Mouse (Mus musculus) olfactory bulb, adult 2 months (tissue): Measurements from ENCODE around the gene Trim65. TPM values are rescaled to one million over a fixed set of nuclear protein-coding genes. Genes with fewer than 3 reads are reported as not detected.
A peak's percentile ranks its signal among the peaks of the same experiment; 100 is the strongest.

Source experiments
- H3K27ac ChIP-seq: fragments of 200-500 bp; 2 replicates; pipeline ENCODE4 v1.5.1; 2012; ENCODE audit warnings: low read depth, low read length; ENCODE audit not compliant: insufficient read depth
- H3K4me1 ChIP-seq: fragments of 200-500 bp; 2 replicates; pipeline ENCODE4 v1.6.1; 2012; ENCODE audit warnings: low read length; ENCODE audit not compliant: control insufficient read depth, insufficient read depth
- H3K4me3 ChIP-seq: fragments of 200-500 bp; 2 replicates; pipeline ENCODE4 v1.5.1; 2012; ENCODE audit warnings: mild to moderate bottlenecking, low read depth, low read length, moderate library complexity; ENCODE audit not compliant: insufficient read depth
- CTCF ChIP-seq: fragments of 200-500 bp; IDR thresholded peaks from 2 replicates; pipeline ENCODE4 v1.5.1; 2012; ENCODE audit warnings: low read depth, mild to moderate bottlenecking, low read length, moderate library complexity; ENCODE audit not compliant: insufficient read depth
- POLR2A ChIP-seq: fragments of 200-500 bp; IDR thresholded peaks from 2 replicates; pipeline ENCODE4 v1.6.1; 2012; ENCODE audit warnings: mild to moderate bottlenecking, low read depth, low read length, moderate library complexity; ENCODE audit not compliant: insufficient read depth
- WGBS: fragments of 180-500 bp; shearing (Covaris S2); methylation state at CpG from one replicate; pipeline ENCODE4 v1.1.7; 2018; 5-methylcytosine and 5-hydroxymethylcytosine counted together
- polyA plus RNA-seq: library from polyadenylated mRNA; stranded (reverse); fragments of >200 nt; gene quantifications from 2 replicates; pipeline ENCODE4 v1.2.4, GENCODE M21; 2012; ENCODE audit warnings: low replicate concordance; ENCODE audit not compliant: missing spikeins, insufficient read depth, insufficient read length

The Trim65 gene
- polyA plus RNA-seq, 1 experiment = not detected

DNA sequence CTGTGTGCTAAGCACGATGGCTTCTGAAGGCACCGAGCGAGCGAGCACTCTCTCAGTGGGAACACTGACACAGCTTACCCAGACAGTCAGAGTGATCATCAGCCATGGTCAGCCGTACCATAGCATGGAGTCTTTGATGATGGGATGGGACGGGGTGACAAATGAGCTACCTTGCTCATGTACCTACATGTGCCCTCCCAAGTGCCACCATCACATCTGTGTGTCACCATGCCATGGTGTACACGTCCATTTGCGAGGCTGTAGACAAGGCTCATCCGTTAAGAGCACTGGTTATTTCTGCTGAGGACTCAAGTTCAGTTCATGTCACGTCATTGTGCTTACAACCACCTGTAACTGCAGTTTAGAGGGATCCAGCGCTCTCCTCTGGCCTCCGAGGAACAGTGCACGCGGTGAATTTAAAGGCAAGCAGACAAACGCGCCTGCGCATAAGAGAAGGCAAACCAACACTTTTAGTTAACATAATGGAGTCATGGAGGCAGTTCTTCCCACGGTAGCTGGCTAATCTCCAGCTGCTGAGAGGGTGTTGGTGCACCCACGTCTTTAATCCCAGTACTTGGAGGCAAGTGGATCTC is 19.2 kb downstream of the Trim65 start:
- H3K4me1 ChIP-seq = peaks cover 26% of the 10 kb centered on the region
- WGBS = 88% methylated on average over 19 of the region's 19 CpGs

DNA sequence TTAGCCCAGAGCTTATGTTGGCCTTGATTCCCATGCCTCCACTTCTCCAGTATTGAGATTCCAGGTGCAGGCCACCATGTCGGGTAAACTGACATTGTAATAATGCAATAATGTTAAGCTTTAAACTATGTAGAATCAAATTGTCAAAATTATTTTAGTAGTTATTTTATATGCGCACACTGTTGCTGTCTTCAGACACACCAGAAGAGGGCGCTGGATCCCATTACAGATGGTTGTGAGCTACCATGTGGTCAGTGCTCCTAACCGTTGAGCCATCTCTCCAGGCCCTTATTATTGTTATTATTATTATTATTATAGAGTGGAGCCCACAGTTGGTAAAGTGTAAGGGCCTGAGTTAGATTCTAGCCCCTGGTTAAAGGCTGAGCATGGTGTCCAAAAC is 19.9 kb downstream of the Trim65 start:
- Histone ChIP-seq H3K27ac (no peak overlapping the region), H3K4me1 (peaks cover 30% of the 10 kb centered on the region), H3K4me3 (no peak overlapping the region)
- no peak for TF ChIP-seq CTCF
- TF ChIP-seq POLR2A = no peak
- 80% methylated on average over 4 of the region's 4 CpGs for WGBS

More for the DNA sequence above, 19.2 kb downstream of the Trim65 start:
- no peak for TF ChIP-seq CTCF
- Histone ChIP-seq H3K4me3 (no peak overlapping the region), H3K27ac (no peak overlapping the region)

DNA sequence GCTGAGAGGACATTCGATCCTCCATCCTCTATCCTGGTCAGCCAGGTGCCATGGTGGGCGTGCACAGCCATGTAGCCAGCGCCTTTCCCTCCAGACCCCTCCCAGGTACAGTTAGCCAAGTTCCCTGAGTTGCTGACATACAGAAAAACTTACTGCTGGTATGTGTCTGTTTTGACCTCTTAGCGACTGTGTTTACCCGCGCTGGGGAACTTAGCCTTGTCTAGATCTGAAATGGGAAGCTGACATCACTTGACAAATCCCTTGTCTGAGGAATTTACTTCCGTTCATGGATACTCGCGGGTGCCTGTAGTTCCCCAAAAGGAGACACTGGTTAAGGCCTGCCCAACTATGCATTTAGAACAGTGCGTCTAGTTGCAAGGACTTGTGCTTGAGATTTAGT is 20.4 kb downstream of the Trim65 start:
- peak overlapping the region; percentile 15; the same call in 1 of the 2 replicates for H3K4me3 ChIP-seq

DNA sequence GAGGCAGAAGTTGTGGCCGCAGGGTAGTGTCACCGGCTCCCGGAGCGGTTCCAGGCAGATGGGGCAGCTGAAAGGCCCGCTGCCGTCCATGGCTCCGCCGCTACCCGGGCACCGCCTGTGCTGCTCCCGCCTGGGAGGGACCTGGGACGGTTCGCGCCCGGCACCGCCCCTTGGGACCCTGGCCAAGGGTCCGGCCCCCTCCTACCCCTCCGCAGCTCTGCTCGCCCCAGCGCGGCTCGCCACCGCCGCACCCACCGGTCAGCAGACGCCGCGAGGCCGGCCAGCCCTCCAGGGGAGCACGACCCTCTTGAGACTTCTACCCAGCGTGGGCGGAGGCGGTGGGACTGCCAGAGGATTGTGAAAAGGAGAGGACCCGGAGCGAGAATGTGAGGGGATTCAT is 20.8 kb downstream of the Trim65 start:
- H3K27ac ChIP-seq = no peak overlapping the region
- TF ChIP-seq POLR2A (no peak), CTCF (no peak)
- H3K4me3 ChIP-seq = peak overlapping the region; percentile 43
- WGBS = 1% methylated on average over 34 of the region's 35 CpGs
- H3K4me1 ChIP-seq = peaks cover 31% of the 10 kb centered on the region

More for the DNA sequence above, 20.4 kb downstream of the Trim65 start:
- WGBS = 42% methylated on average over 10 of the region's 10 CpGs
- Histone ChIP-seq H3K27ac (no peak overlapping the region), H3K4me1 (peaks cover 31% of the 10 kb centered on the region)
- TF ChIP-seq CTCF (no peak), POLR2A (no peak)

DNA sequence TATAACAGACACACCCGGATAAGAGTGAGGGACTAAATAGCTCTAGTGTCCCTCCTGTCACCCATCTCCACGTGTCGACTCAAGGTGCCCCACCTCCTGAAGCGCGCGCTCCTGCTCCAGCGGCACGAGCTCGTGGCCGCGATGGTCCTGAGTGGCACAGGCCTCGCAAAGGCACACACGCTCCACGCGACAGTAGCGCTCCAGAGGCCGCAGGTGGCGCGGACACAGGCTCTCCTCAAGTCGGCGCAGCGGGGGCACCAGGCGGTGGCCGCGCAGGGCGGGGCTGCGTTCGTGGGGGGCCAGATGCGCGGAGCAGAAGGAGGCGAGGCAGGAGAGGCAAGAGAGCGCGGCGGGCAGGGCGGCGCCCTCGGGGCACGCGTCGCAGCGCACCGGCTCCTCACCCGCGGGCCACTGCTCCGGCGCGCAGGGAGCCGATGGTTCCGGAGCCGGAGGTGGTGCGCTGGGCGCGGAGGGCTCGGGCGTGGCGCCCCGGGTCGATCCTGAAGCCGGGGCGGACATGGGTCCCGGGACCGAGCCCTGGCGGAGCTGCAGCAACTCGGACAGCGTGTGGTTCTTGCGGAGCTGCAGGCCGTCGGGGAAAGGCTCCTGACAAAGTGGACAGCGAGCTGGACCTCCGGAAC is 21.4 kb downstream of the Trim65 start:
- Histone ChIP-seq H3K27ac (no peak overlapping the region), H3K4me3 (peak overlapping the region; percentile 43), H3K4me1 (peaks cover 31% of the 10 kb centered on the region)
- TF ChIP-seq POLR2A = no peak
- no peak for TF ChIP-seq CTCF
- WGBS = under 1% methylated on average over 70 of the region's 70 CpGs

DNA sequence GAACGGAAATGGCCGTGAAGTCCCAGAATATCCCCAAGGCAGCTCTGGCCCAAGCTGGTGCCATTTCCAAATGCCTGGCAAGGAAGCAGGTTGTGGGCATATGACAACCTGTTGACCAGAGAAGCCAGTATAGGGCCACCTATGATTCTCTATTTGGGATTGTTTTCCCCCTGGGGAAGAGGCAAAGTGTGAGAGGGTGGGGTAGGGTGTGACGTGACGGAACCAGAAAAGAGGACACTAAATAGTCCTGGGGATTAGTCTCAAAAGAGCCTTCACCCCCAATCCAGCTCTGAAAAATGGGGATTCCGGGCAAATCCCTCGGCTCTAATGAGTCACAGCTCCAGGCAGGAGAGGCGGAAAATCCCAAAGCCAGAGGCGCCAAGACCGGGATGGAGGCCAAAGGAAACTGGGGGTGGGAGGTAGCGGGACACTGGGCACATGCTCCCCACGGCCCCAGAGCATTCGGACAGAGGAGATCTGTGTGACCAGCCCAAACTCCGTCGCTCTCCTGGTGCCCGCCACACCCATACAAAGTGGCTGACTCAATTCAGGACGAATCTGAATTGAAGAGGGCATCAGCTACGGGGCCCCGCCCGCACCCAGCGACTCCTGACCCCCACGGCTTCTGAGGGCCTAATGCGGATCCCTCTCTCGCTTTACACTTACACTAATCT is 22.3 kb downstream of the Trim65 start:
- WGBS = 4% methylated on average over 23 of the region's 23 CpGs
- H3K27ac ChIP-seq = no peak overlapping the region
- H3K4me3 ChIP-seq = peak overlapping the region; percentile 19; the same call in 1 of the 2 replicates
- TF ChIP-seq POLR2A = no peak
- no peak for TF ChIP-seq CTCF
- H3K4me1 ChIP-seq = peaks cover 41% of the 10 kb centered on the region

DNA sequence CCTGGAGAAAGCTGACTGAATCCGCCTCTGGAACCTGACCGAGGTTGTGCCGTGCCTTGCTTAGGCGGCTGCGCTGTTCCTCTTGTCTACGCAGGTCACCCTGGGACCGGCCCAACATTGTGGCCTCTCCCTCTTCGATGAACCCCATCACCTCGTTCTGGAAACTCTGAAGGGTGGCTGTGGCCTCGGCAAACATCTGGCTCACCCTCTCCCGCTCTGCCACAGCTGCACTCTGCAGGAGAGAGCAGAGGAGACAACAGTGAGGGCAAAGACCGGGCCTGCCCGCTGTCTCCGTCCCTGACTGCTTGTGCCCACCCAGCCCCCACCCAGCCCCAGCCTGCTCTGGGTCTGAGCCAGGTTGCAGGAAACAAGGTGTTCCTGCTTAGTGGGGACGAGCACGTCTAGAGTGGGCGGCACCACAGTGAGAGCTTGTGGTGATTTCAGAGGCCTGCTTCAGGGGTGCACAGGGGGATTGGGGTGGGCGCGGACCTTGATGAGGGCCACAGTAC is 23.1 kb downstream of the Trim65 start:
- 42% methylated on average over 19 of the region's 19 CpGs for WGBS
- Histone ChIP-seq H3K4me3 (no peak overlapping the region), H3K27ac (no peak overlapping the region), H3K4me1 (peaks cover 44% of the 10 kb centered on the region)
- TF ChIP-seq POLR2A (no peak), CTCF (no peak)

DNA sequence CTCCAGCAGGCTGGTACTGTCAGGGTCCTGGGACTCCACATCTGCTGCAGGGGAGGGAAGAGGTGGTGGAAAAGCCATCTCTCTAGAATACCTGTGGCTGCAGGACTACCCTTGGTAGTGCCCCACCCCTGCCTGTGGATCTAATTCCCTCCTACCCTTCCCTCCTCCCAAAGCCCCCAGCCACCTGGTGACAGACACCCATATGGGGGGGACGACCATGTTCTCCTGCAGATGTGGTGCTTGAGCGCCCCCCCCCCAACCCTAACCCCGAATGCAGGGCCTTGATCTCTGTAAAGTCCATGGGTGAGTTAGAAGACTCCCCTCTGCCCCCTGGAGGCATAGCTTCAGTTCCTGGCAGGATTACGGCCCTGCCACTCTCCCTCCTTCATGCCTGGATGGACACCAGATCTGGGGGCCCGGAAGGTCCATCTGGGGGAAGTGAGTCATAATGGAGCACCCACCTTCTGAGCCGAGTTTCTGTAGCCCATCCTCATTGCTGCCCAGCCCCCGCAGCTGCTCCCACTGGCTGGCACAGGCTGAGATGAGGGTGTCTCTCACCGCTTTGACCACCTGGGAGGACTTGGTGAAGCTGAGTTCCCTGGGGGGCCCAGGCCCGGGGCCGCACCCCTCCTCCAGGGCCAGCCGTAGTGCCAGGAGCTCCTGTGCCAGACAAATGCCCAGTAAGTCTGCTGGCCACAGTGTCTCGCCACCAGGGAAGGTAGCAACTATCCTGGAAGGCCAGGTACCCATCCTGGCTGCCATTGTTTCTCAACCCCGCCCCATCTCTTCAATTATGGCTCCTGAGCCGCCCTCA is 23.8 kb downstream of the Trim65 start:
- no peak overlapping the region for H3K4me3 ChIP-seq
- 41% methylated on average over 14 of the region's 14 CpGs for WGBS
- H3K4me1 ChIP-seq = peaks cover 44% of the 10 kb centered on the region
- TF ChIP-seq POLR2A (no peak), CTCF (no peak)
- no peak overlapping the region for H3K27ac ChIP-seq
